Mouse (Mus musculus) stomach, postnatal 0 days (tissue): ENCODE results near the gene Banp. TPM values are rescaled to one million over a fixed set of nuclear protein-coding genes. Genes with fewer than 3 reads are reported as not detected.

Experiments used
- ATAC-seq: fragments of 200-750 bp; cut with Nextera tagmentation; 2 replicates; pipeline ENCODE4 v1.8.0; 2017; ENCODE audit not compliant: low FRiP score, low TSS enrichment
- DNase-seq: peaks from one replicate; pipeline ENCODE4 v3.0.0-alpha.2; 2016; ENCODE audit warnings: low spot score
- H3K27ac ChIP-seq: fragments of 300-500 bp; sonication (generic); replicated peaks from 2 replicates; pipeline ENCODE4 v1.5.1; 2014; ENCODE audit warnings: mild to moderate bottlenecking, control low read depth
- H3K27me3 ChIP-seq: fragments of 300-500 bp; sonication (generic); 2 replicates; pipeline ENCODE4 v1.6.1; 2014; ENCODE audit warnings: low read length; ENCODE audit not compliant: control insufficient read depth, insufficient read depth
- H3K36me3 ChIP-seq: fragments of 300-500 bp; sonication (generic); 2 replicates; pipeline ENCODE4 v1.6.1; 2014; ENCODE audit warnings: low read length, mixed read lengths; ENCODE audit not compliant: control insufficient read depth, insufficient read depth
- H3K4me1 ChIP-seq: fragments of 300-500 bp; sonication (generic); replicated peaks from 2 replicates; pipeline ENCODE4 v1.6.1; 2014; ENCODE audit warnings: antibody characterized with exemption; ENCODE audit not compliant: control insufficient read depth, insufficient read depth
- H3K4me2 ChIP-seq: fragments of 300-500 bp; sonication (generic); replicated peaks from 2 replicates; pipeline ENCODE4 v1.6.1; 2014; ENCODE audit warnings: low read depth, mild to moderate bottlenecking, control low read depth, moderate library complexity
- H3K4me3 ChIP-seq: fragments of 300-500 bp; sonication (generic); 2 replicates; pipeline ENCODE4 v1.5.1; 2014; ENCODE audit warnings: low read depth, low read length, control low read depth
- H3K9ac ChIP-seq: fragments of 300-500 bp; sonication (generic); 2 replicates; pipeline ENCODE4 v1.6.1; 2014; ENCODE audit warnings: mild to moderate bottlenecking, low read length, control low read depth, mixed read lengths
- H3K9me3 ChIP-seq: fragments of 300-500 bp; sonication (generic); 2 replicates; pipeline ENCODE4 v1.6.1; 2016; ENCODE audit warnings: low read length; ENCODE audit not compliant: control insufficient read depth
- CTCF ChIP-seq: IDR thresholded peaks from 2 replicates; pipeline ENCODE4 v1.5.1; 2016; ENCODE audit warnings: antibody characterized with exemption, low read depth, mild to moderate bottlenecking, moderate library complexity
- EP300 ChIP-seq: optimal IDR thresholded peaks from 2 replicates; pipeline ENCODE3; 2016; ENCODE audit warnings: antibody characterized with exemption
- WGBS: fragments of 180-500 bp; shearing (Covaris S2); extraction: QIAGEN DNeasy Blood & Tissue Kit; methylation state at CpG from one replicate; pipeline ENCODE4 v1.1.7; 2014; 5-methylcytosine and 5-hydroxymethylcytosine counted together
- polyA plus RNA-seq: library from polyadenylated mRNA; unstranded; fragments of >200 nt; fragmentation: Nextera tagmentation; extraction: Ambion mirVana; gene quantifications from 2 replicates; pipeline ENCODE4 v1.2.1, GENCODE M21; 2015

Banp gene
- polyA plus RNA-seq, 1 experiment from 2014 or later: 9.0 TPM

DNA sequence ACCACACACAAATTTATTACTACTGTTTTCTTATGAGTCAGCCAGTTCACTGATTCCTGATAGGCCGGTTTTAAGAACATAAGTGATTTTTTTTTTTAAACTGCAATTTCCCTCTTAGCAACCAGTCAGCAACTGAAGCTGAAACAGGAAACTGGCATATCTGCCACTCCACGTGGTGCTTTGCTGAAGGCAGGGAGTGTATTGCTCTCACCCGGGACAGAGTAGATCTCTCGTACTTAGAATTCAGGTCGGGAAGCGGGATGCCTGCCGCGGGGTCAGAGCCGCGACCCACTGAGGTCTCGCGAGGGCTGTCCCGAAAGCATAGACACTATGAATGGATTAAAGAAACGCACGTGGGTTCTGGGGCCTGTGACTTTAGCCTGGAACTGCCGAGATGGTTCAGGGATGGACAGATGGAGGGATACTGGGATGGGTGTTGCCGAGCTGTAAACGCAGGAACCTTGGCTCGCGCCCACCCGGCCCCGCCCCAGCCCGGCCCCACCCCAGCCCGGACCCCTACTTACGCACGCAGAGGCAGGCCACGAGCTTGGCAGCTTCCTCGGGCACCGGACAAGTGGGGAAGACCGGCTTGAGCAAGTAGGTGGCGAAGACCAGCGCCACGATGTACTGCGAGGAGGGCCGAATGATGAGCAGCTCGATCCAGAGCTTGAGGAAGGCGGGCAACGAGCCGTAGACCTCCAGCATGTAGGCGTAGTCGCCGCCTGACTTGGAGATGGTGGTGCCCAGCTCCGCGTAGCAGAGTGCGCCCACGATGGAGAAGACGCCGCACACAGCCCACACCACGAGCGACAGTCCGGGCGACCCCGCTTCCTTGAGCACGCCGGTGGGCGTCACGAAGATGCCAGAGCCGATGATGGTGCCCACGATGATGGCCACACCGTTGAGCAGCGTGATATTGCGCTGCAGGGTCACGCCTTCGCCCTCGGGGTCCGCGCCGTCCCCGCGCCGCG lies 42.7 kb upstream of the Banp start:
- DNase-seq (peak; percentile 60), ATAC-seq (peak; percentile 14)
- TF ChIP-seq CTCF (no peak), EP300 (no peak)
- Histone ChIP-seq H3K4me1 (peaks cover 3% of the 10 kb centered on the region), H3K9ac (peak overlapping the region; percentile 69), H3K36me3 (no peaks in the 10 kb centered on the region), H3K9me3 (no peaks in the 10 kb centered on the region), H3K27me3 (no peaks in the 10 kb centered on the region), H3K4me2 (peak overlapping the region; percentile 99), H3K4me3 (peak overlapping the region; percentile 73), H3K27ac (0 out of 2 replicates have a peak overlapping the region, but pooled peaks have one; percentile 8)
- WGBS: under 1% methylated on average over 61 of the region's 72 CpGs

DNA sequence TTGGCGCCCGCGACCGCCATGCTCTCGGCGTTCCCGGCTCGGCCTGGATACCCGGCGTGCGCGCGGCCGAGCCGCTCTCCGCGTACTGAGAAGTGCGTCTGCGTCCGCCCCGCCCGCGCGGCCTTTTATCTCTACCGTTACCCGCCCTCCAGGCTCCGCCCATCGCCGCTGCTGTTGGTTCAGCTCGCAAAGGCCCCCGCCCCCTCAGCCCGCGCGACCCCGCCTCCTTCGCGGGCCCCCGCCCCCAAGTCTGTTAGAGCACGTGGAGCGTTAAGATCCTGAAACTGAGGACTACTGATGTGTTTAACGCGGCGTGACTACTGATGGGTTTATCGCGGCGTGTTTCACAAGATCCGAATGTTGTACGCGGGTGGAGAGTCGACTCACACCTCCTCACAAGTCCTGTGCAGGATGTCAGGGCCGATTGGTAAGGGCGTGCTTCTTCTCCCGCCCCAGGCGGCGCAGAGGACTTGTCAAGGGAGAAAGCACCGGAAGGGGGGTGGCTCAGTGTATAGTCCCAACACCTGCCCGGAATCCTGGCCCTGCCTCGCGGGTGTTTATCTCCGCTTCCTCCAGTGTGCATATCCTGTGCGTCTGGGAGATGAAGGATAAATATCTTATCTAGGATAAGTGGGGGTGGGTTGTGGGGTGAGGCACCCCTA lies 41.8 kb upstream of the Banp start, which contains the start of gene Slc7a5:
TSS of gene Slc7a5 (minus strand) at position 108 of the 662 bp plus-strand sequence.
- TF ChIP-seq EP300: no peak
- 0 out of 2 replicates have a peak, but pooled peaks have one; percentile 5 for TF ChIP-seq CTCF
- Histone ChIP-seq H3K9ac (peak within 1 kb of the TSS; percentile 69), H3K27me3 (no peaks in the 10 kb centered on the region), H3K36me3 (no peaks in the 10 kb centered on the region), H3K4me2 (peak within 1 kb of the TSS; percentile 99), H3K4me1 (peaks cover 3% of the 10 kb centered on the region), H3K9me3 (no peaks in the 10 kb centered on the region), H3K27ac (0 out of 2 replicates have a peak within 1 kb of the TSS, but pooled peaks have one; percentile 8), H3K4me3 (peak within 1 kb of the TSS; percentile 73)
- under 1% methylated on average over 54 of the region's 61 CpGs for WGBS
- peak; percentile 91 for ATAC-seq
- DNase-seq: peak; percentile 98

DNA sequence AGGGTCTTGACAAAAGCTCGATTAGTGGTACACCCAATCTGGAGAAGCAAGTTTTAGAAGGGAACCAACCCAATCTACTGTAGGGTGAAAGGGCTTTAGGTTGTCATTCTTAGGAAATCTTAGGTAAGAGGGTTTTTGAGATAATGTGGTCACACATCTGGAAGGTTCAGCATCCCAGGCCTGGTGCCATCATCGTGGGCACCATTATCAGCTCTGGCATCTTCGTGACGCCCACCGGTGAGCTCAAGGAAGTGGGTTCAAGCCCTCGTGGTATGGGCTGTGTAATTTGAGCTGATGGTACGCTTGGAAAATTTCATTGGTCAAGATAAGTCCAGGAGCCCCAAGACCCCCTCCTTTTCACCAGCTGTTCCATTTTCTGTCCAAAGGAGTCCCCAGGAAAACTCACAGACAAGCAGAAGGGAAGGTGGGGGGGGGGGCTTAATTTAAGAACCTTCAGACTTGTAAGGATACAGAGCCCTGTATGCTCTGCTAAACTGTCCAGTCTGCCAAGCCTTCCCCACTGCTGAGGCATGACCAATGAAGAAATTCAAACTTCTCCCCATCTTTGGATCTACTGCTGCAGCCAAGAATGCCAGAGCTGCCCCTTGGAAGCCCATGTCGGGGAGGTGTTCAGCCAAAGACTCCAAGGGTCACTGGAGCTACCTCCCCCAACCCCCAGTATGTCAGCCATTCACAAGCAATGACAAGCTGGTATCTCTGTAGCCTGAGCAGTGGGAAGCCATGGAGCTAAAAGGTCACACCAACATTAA lies 41.0 kb upstream of the Banp start:
- ATAC-seq (no peak), DNase-seq (no peak)
- WGBS: 52% methylated on average over 8 of the region's 8 CpGs
- Histone ChIP-seq H3K4me1 (peaks cover 3% of the 10 kb centered on the region), H3K27ac (no peak overlapping the region), H3K27me3 (no peaks in the 10 kb centered on the region), H3K36me3 (no peaks in the 10 kb centered on the region), H3K4me3 (no peak overlapping the region), H3K9ac (no peak overlapping the region), H3K9me3 (no peaks in the 10 kb centered on the region), H3K4me2 (no peak overlapping the region; the same call in 1 of the 2 replicates)
- no peak for TF ChIP-seq CTCF
- TF ChIP-seq EP300: no peak

DNA sequence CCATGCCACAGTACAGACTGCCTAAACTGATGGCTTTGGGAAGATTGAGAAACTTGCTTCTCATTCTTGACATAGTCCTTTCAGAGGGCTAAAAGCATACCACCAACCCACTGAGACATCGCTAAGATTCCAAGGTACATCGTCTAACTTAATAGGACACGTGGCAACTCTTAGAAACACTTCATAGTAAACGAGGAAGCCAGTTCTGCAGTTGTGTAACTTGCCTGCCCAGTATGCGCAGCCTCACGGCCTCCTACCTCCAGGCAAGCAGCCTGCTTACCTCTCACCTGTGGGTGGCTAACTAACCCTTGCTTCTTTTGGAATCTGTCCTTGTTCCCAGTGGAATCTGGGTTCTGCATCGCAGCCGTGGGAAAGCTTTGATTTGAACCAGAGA lies 40.4 kb upstream of the Banp start:
- WGBS: 66% methylated on average over 8 of the region's 8 CpGs
- no peaks in the 10 kb centered on the region for H3K27me3 ChIP-seq
- no peak for ATAC-seq
- H3K9me3 ChIP-seq: no peaks in the 10 kb centered on the region
- H3K9ac ChIP-seq: no peak overlapping the region
- no peak for DNase-seq
- H3K36me3 ChIP-seq: no peaks in the 10 kb centered on the region
- H3K4me2 ChIP-seq: no peak overlapping the region
- H3K4me3 ChIP-seq: no peak overlapping the region
- TF ChIP-seq EP300 (no peak), CTCF (no peak)
- H3K4me1 ChIP-seq: peaks cover 3% of the 10 kb centered on the region
- H3K27ac ChIP-seq: no peak overlapping the region

DNA sequence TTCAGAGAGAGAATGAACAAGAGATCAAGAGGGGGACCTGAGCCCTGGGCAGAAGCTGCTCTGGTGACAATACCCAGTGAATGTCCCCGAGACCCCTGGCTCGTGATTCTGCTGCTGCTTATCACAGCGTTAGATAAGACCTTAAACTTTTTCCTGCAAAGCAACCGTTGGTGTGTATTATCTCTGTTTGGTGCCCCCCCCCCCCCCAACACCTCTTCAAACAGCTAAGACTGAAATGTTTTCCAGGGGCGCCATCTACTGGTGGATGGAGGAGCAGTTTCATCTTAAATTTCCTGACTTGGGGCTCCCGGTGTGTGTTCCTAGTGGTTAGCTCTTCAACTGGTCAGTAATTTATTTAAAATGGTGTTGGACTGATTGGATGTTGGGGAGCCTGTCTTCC lies 39.9 kb upstream of the Banp start:
- Histone ChIP-seq H3K9ac (no peak overlapping the region), H3K4me2 (no peak overlapping the region), H3K36me3 (no peaks in the 10 kb centered on the region), H3K27me3 (no peaks in the 10 kb centered on the region), H3K9me3 (no peaks in the 10 kb centered on the region), H3K4me3 (no peak overlapping the region), H3K4me1 (peaks cover 3% of the 10 kb centered on the region), H3K27ac (no peak overlapping the region)
- no peak for ATAC-seq
- TF ChIP-seq CTCF: peak; percentile 89
- no peak for TF ChIP-seq EP300
- peak; percentile 81 for DNase-seq
- 7% methylated on average over 6 of the region's 6 CpGs for WGBS
